Mouse (Mus musculus) bone marrow, adult 2 months (tissue): ENCODE measurements at regions not wholly inside any gene's neighbourhood (a gene's known extent, or its start where the extent isn't known, plus 50 kb on each side); places are given as distances from the start of the nearest gene placed in this dataset.

ENCODE experiments used
- CTCF ChIP-seq: fragments of 200-500 bp; IDR thresholded peaks from 2 replicates; pipeline ENCODE4 v1.5.1; 2011; ENCODE audit warnings: low read length, control low read depth; ENCODE audit not compliant: control insufficient read depth, insufficient read depth
- POLR2A ChIP-seq: fragments of 200-500 bp; IDR thresholded peaks from 2 replicates; pipeline ENCODE4 v1.6.1; 2011; ENCODE audit warnings: low read depth, mild to moderate bottlenecking, control low read depth, low read length, borderline replicate concordance; ENCODE audit not compliant: control insufficient read depth

DNA sequence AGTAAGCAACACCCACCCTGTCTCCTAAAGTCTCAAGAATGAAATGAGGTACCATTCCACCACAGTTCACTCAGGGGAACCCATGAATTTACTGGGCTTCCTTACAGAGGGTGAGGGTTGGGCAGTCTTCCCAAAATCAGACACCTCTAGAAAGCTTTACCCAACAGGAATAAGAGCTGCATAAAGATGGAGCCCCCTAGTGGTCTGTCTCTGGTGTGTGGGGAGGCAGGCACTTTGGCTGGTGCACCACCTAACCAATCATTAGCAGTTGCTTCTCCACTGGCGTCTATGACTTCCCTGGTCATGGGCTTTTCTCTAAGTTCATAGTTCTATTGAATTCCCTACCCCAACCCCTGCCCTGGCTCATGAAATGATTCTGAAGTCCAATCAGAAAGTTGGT is 351.1 kb downstream of the Adam3 start:
- no peak for TF ChIP-seq POLR2A
- no peak for TF ChIP-seq CTCF
